Mouse (Mus musculus): Measurements from ENCODE around the gene Tspan9.

Gene Tspan9

DNA sequence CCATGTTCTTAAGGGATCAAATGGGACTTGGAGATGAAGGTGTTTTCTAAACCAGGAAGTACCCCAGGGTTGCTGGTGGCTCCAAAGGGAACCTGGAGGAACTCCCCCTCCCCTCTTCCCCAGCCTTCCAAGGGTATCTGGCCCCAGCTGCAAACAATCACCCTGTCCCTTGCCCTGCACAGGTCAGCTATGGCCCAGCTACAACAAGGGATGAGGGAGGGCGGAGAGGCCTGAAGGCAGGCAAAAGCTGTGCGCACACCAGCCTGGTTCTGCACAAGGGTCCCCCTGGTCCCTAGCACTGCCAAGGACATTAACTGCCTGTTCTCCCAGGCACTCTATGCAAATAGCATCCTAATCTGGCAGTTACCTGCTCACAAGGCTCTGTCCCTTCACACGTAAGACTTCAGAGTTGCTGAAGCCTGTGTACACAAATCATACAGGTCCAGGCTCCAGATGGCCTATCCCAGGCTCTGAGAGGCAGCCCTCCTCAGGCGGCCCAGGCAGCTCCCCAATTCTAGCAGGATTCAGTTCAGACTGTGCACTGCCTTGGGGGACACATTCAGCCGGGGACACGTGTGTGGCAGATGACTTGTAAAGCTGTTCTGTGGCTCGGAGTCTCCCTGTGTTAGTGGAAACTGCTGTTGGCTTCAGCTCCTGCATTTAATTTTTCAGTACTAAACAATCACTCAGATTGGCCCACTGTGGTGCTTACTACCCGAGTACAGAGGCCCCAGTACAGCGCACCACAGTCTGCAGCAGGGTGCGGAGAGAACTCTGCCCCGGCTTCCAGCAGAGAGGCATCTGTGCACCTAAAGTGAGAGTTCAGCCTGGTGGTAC is 133.0 kb downstream of the Tspan9 start:
- no peak for DNase-seq

DNA sequence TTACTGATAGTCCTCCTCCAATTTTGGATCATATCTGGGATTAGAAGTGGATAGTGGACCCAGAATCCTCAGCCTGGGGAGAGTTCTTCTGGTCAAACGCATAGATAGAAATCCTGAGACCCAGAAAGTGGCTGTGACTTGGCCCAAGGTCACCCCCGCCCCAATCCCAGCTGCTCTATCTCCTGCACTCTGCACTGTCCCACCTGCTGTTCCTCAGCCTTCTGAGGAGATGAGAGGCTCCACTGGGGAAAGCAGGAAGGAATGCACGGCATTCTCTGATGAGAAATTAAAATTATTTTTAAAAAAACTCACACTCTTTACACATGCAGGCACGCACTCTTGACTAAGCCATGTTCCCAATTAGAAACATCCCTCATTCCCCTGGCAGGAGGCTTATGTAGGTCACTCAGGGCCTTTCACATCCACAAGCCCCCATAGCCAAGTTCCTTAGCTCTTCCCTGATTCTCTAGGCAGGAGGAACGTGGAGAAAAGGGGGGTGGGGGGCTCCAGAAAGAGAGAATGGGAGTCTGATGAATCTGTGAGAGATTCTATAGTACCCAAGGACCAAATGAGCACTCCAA is 135.3 kb downstream of the Tspan9 start:
- no peak for DNase-seq

GRCm38 (mm10) chr6:128007241-128007701 is 136.1 kb downstream of the Tspan9 start:
- DNase-seq: no peak

- no peak for DNase-seq
These were observed 137.2 kb downstream of the Tspan9 start for GRCm38 (mm10) chr6:128006156-128006555.

DNA sequence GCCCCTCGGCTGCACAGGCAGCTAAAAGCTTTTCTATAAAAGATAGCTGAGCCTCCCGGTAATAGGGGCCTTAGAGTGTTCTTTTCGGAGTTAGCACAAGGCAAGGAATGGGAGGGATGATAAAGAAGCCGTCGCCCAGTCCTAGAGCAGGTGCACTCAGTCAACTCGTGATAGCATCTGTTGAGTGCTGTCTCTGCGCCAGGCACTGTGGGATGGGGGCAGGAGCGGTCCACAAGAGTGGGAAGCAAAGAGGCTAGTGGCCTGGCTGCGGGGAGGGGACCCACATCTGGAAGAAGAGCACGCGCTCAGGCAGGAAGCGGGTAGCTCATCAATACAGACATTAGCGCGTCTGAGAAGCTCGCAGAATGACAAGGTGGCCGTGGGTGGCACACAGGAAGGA is 138.8 kb downstream of the Tspan9 start:
- no peak for DNase-seq

DNA sequence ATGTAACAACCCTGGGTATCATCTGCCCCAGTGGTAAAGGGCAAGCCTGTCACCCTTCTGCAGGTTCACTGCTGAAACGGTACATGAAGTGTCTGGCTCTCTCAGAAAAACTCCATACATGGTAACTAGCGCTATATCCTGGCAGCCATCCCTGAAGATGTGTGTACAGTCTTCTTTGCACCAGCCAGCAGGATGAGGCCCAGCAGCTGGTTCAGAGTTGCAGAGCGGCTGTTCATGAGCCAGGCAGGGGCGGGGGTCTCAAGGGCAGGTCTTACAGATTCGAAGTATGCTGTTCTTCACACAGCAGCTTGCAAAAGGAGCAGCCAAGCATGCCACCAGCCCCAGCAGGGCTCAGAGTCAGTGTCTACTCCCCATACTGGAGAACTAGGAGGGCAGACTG is 139.9 kb downstream of the Tspan9 start:
- DNase-seq: no peak

GRCm38 (mm10) chr6:128002667-128003066 is 140.7 kb downstream of the Tspan9 start:
- DNase-seq: no peak

DNA sequence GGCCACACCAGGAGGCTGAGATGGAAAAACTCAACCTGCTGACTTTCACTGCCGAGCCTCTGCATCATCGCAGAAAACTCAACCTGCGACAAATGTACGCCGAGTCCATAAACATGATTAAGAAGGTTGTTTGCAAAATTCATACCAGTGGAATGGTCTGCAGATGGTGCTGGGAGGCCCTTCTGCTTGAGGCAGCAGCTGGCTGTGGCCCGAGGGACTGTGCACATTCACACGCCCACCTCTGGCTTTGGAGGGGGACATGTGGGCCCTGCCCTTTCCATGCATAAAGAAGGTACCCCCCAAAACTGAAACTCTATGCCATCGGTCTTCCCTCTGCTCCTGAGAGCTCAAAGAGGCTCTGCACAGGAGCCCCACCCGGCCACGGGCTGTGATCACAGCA is 141.3 kb downstream of the Tspan9 start:
- no peak for DNase-seq

- no peak for DNase-seq
These were observed 141.8 kb downstream of the Tspan9 start for GRCm38 (mm10) chr6:128001587-128001986.

- DNase-seq: no peak
These were observed 142.6 kb downstream of the Tspan9 start for GRCm38 (mm10) chr6:128000777-128001176.

GRCm38 (mm10) chr6:127999118-127999517 is 144.3 kb downstream of the Tspan9 start:
- DNase-seq: no peak

DNA sequence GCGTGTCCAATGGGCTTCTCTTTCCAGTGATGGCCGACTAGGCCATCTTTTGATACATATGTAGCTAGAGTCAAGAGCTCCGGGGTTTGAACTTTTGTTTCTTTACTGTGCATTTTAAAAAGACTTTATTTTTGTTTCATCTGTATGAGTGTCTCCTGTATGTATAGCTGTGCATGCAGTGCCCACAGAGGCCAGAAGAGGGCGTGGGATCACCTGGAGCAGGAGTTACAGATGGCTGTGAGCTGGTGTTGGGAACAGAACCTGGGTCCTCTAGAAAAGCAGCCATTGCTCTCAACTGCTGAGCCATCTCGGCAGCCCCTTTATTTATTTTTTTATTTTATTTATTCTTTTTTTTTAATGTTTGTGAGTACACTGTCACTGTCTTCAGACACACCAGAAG is 146.5 kb downstream of the Tspan9 start:
- DNase-seq: no peak

- no peak for DNase-seq
These were observed 150.4 kb downstream of the Tspan9 start for GRCm38 (mm10) chr6:127992993-127993392.

GRCm38 (mm10) chr6:127991509-127992176 is 151.8 kb downstream of the Tspan9 start:
- no peak for DNase-seq

DNA sequence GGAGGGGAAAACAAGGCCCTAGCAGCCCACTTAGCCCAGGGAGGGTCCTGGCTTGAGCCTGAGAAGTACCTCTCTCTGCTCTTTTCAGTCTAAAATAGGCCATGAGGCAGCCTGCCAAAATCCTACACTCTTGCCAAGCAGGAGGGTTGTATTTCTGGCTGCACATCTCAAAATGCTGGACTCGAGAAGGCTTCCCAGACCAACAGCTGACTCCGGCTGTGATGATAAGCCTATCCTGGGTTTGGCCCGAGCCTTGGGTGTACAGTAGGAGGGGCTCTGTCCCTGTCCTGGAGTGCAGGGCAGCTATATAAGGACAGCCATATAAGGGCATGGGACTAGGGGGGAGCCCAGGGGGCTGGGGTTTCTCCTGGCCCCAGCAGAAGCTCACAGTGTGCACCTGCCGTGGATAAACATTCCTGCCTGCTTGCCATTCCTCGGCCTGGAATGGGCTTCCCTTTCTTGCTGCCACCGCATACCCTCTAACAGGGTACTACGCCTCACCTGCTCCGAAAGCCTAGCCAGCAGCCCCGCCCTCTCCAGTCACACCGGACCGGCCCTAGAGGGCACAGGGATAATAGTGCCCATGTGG is 153.7 kb downstream of the Tspan9 start:
- DNase-seq: no peak

DNA sequence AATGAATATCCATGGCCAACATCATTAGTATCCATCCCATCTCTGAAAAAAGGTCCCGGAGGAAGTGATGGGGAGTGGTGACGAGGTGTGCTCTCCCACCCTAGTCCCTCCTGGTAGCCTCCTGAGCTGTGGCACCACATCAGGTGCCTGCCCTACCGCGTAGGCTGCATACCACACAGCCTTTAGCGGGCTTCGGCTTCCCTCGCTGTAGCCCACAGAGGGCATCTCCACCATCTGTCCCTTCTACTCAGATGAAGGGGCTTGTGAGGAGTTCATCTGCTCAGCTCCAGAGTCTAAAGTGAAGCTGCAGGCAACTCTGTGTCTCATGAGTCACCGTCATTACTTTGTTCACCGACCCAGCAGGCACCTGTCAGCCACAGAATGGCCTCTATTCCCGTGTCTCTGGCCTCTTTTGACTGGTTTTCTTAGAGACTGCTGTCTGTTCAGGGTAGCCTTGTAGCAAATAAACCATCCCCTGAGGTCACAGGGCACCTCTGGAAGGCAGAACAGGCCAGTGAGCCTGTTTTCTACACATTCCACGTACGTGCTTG is 154.4 kb downstream of the Tspan9 start:
- no peak for DNase-seq

GRCm38 (mm10) chr6:127987374-127987773 is 156.0 kb downstream of the Tspan9 start:
- no peak for DNase-seq

DNA sequence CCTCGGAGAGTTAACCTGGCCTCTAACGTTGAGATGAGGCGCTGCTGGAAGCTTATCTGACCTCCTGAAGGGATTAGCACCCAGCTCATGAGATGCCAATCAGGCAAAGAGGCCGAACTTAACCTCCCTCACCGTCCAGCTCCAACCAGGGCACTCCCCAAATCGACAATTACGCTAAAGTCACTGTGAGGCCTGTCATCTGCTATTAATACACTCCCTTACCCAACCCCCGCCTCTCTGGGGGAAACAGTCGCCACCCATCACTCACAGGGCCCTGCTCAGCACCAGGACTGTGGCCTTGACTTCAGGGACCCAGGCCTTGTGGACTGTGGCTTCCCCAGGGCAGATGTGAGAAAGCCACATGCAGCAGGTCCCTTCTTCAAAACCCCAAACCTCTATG is 157.0 kb downstream of the Tspan9 start:
- no peak for DNase-seq

DNA sequence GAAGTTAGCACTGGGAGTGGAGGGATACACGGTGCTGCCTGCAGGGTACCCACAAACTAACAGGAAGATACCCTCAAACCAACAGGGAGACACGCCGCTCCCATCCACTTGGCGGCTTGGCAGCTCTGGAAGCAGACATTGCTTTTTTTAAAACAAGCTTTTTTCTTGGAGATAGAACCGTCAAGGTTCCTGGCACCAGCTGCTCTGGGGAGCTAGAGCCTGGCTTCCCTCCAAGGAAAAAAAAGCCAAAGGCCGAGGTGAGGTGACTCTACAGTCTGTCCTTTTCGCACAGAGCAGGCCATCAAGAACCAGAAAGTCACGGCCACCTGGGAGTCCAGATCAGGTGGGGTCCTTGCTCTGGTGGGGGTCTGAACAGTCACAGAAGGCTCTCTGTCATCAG is 162.2 kb downstream of the Tspan9 start:
- DNase-seq: no peak

DNA sequence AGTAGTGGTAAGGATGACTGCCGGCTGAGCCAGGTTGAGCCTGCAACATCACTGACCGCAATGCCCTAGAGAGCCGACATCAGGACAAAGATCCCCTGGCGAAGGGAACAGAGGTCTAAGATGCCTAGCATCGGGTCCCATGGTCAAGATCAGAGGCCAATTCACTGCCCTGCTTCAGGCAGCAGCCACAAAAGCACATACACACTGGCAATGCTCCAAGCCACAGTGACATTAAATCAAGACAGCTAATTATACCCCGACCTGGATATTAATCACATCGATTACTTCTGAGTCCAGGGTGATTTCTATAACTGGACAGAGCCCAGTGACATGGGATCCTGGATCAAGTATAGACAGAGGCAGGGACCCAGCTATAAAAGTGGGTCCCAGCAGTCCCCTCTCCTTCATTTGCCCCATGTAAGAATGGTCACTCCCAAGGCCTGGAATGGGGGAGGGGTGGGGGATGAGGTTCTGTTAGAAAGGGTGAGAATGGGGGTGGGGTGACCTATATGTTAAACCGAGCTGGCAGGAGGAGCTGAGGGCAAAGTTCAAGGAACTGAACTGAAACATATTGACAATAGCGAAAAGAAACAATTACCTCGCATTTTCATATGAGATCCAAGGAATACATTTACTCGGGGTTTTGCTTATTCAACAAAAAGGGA is 162.9 kb downstream of the Tspan9 start:
- peak; percentile 49 for DNase-seq

- no peak for DNase-seq
These were observed 163.6 kb downstream of the Tspan9 start for GRCm38 (mm10) chr6:127979831-127980230.

DNA sequence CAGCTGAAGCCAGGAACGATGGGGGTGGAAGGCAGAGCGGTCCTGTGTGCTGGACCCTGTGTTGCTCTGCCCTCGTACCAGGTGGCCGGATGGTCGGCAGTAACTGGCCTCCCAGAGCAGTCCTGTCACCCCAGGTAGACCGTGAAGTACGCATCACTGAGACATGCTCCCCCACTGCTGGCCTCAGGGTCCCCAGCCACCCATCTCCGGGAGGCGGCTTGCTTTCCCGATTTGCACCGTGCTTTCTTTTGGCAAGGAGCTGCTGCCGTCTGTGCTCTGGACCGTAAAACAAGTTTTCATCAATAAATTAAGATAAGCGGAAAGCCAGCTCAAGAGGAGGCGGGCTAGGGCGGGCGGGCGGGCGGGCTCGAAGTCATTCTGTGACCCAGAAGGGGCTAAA is 164.5 kb downstream of the Tspan9 start:
- no peak for DNase-seq

DNA sequence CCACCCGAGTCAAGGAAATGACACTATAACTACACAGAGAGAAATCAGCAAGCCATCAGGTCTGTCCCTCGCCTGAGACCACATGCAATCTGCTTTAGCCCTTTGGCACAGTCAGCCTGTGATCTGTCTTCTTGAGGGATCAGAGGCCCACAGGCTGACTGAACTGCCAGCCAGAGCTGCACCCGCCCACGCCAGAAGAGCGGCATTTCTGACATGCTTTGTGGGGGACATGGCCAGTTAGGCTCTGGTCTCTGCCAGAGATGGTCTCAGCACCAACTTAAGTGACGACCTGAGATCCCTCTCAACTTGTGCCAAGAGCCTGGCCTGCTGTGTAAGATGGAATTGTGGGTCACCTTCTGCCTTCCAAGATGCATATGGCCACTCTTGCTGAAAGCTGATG is 166.7 kb downstream of the Tspan9 start:
- no peak for DNase-seq
